Mouse (Mus musculus) frontal cortex, postnatal 36 days (tissue): ENCODE data around the gene Bcl9.

Experiments used
- DNase-seq, 2 experiments: peaks; one replicate each; pipeline ENCODE4 v3.0.0; 2022; ENCODE audit warnings: low spot score in 2 of 2

Bcl9 gene

GRCm38 (mm10) chr3:97178885-97179284 lies 118.8 kb downstream of the Bcl9 start:
- no peak for DNase-seq

GRCm38 (mm10) chr3:97172632-97173031 lies 125.1 kb downstream of the Bcl9 start:
- DNase-seq, result no peak

GRCm38 (mm10) chr3:97172231-97172630 lies 125.5 kb downstream of the Bcl9 start:
- no peak for DNase-seq

- no peak for DNase-seq
Observed at GRCm38 (mm10) chr3:97171531-97171930, 126.2 kb downstream of the Bcl9 start.

- no peak for DNase-seq
Observed at GRCm38 (mm10) chr3:97167126-97167525, 130.6 kb downstream of the Bcl9 start.

GRCm38 (mm10) chr3:97164477-97164876 lies 133.2 kb downstream of the Bcl9 start:
- DNase-seq, result no peak

- no peak for DNase-seq
Observed at GRCm38 (mm10) chr3:97161773-97162172, 135.9 kb downstream of the Bcl9 start.

GRCm38 (mm10) chr3:97160908-97161307 lies 136.8 kb downstream of the Bcl9 start:
- DNase-seq, result peak; percentile 36 to 59

GRCm38 (mm10) chr3:97159986-97160385 lies 137.7 kb downstream of the Bcl9 start:
- DNase-seq, result no peak

- DNase-seq, result no peak
Observed at GRCm38 (mm10) chr3:97159509-97159850, 138.2 kb downstream of the Bcl9 start.

- peak; percentile 88 to 94 for DNase-seq
Observed at GRCm38 (mm10) chr3:97158611-97159508, 138.9 kb downstream of the Bcl9 start, which contains the start of gene Acp6. Acp6 (plus strand) TSS chr3:97158777.

GRCm38 (mm10) chr3:97157958-97158599 lies 139.6 kb downstream of the Bcl9 start:
- DNase-seq, result peak; percentile 96

GRCm38 (mm10) chr3:97157308-97157707 lies 140.4 kb downstream of the Bcl9 start:
- DNase-seq, result no peak

- DNase-seq, result no peak
Observed at GRCm38 (mm10) chr3:97156431-97156830, 141.3 kb downstream of the Bcl9 start.
